Mouse (Mus musculus) heart, postnatal 10 days (tissue): Measurements from ENCODE around the gene Kbtbd4. TPM values are rescaled to one million over a fixed set of nuclear protein-coding genes. Genes with fewer than 3 reads are reported as not detected.

ENCODE experiments used
- DNase-seq, 2 experiments: peaks; one replicate each; pipeline ENCODE4 v3.0.0; 2021
- intact Hi-C: fragments of 180-260 bp; cut with DNase I; formaldehyde crosslinking; loops from one replicate; pipeline ENCODE4 v1.15.1; 2025
- total RNA-seq, 2 experiments: library from RNA; stranded (reverse); gene quantifications; 2 replicates each; pipeline ENCODE4 v1.2.3; 2021

Gene Kbtbd4
- total RNA-seq = 10 to 100 TPM; 21.7 to 26.1 TPM

- intact Hi-C loops = loop anchor here (5.0 kb wide), 1 partner anchor 37 kb away; no protein-coding TSS in a partner anchor
Observed at GRCm38 (mm10) chr2:90904076-90904855, at the start of gene Kbtbd4, which contains the start of gene Ndufs3. Gene Kbtbd4 (plus strand): TSS chr2:90904740. Gene Ndufs3 (minus strand): TSS chr2:90904827.

GRCm38 (mm10) chr2:90861486-90861885 is 43.1 kb upstream of the Kbtbd4 start:
- intact Hi-C loops = no loop called here
- DNase-seq = no peak

More at GRCm38 (mm10) chr2:90904076-90904855, at the start of gene Kbtbd4, which contains the start of gene Ndufs3:
- peak; percentile 91 to 94 for DNase-seq

- intact Hi-C loops = no loop called here
- DNase-seq = no peak
Observed at GRCm38 (mm10) chr2:90864184-90864583, 40.4 kb upstream of the Kbtbd4 start.

- intact Hi-C loops = loop anchor here (1.0 to 5.0 kb wide), 3 partner anchors 36 to 235 kb away; partner anchors contain the start of genes Kbtbd4 and Ndufs3
- DNase-seq = peak; percentile 90 to 94
Observed at GRCm38 (mm10) chr2:90866524-90866923, 38.0 kb upstream of the Kbtbd4 start.

GRCm38 (mm10) chr2:90870136-90870601 is 34.4 kb upstream of the Kbtbd4 start:
- DNase-seq = peak; percentile 69 to 76

GRCm38 (mm10) chr2:90871180-90871961 is 33.2 kb upstream of the Kbtbd4 start:
- peak; percentile 28 to 32 for DNase-seq
- intact Hi-C loops = no loop called here

More at GRCm38 (mm10) chr2:90870136-90870601, 34.4 kb upstream of the Kbtbd4 start:
- intact Hi-C loops = no loop called here

GRCm38 (mm10) chr2:90874025-90874424 is 30.5 kb upstream of the Kbtbd4 start:
- DNase-seq = peak; percentile 30
- intact Hi-C loops = no loop called here

- intact Hi-C loops = no loop called here
Observed at GRCm38 (mm10) chr2:90875239-90875638, 29.3 kb upstream of the Kbtbd4 start.

GRCm38 (mm10) chr2:90877584-90878259 is 26.8 kb upstream of the Kbtbd4 start:
- intact Hi-C loops = no loop called here
- no peak for DNase-seq

More at GRCm38 (mm10) chr2:90875239-90875638, 29.3 kb upstream of the Kbtbd4 start:
- no peak for DNase-seq

GRCm38 (mm10) chr2:90879419-90879818 is 25.1 kb upstream of the Kbtbd4 start:
- intact Hi-C loops = no loop called here
- DNase-seq = no peak

GRCm38 (mm10) chr2:90880144-90880785 is 24.3 kb upstream of the Kbtbd4 start:
- intact Hi-C loops = no loop called here
- DNase-seq = no peak

GRCm38 (mm10) chr2:90881824-90882223 is 22.7 kb upstream of the Kbtbd4 start:
- intact Hi-C loops = no loop called here
- DNase-seq = no peak

- intact Hi-C loops = no loop called here
- DNase-seq = peak in 1 of 2 experiments; percentile 21
Observed at GRCm38 (mm10) chr2:90885218-90886041, 19.1 kb upstream of the Kbtbd4 start, which contains the start of gene C1qtnf4. Gene C1qtnf4 (plus strand): TSS chr2:90885860.

- intact Hi-C loops = no loop called here
- no peak for DNase-seq
Observed at GRCm38 (mm10) chr2:90886436-90886835, 18.1 kb upstream of the Kbtbd4 start.

GRCm38 (mm10) chr2:90887627-90888026 is 16.9 kb upstream of the Kbtbd4 start:
- no peak for DNase-seq
- intact Hi-C loops = no loop called here

GRCm38 (mm10) chr2:90889550-90890548 is 14.7 kb upstream of the Kbtbd4 start:
- intact Hi-C loops = no loop called here

GRCm38 (mm10) chr2:90893673-90894298 is 10.8 kb upstream of the Kbtbd4 start:
- intact Hi-C loops = no loop called here
- no peak for DNase-seq

More at GRCm38 (mm10) chr2:90889550-90890548, 14.7 kb upstream of the Kbtbd4 start:
- peak; percentile 54 to 62 for DNase-seq
